8 mouse cellular contexts compared by ENCODE assay signal in genomic region chr19:38264505-38265500, GRCm38 (mm10). TPM values are rescaled to one million over a fixed set of nuclear protein-coding genes. Genes with fewer than 3 reads are reported as not detected.
DNase-seq lines count a peak whose midpoint lies in the region; ATAC-seq and TF ChIP-seq lines count a peak whose summit lies in the region.

Gene Lgi1 (plus strand): TSS chr19:38264536.

- H3K36me3 ChIP-seq in spleen, adult 2 months (ENCODE audit: control insufficient read depth, insufficient read depth, low read length), result no peaks in the 10 kb centered on the region
- no peaks in the 10 kb centered on the region for H3K36me3 ChIP-seq in hindbrain, postnatal 0 days (ENCODE audit: insufficient read depth, low read length)
- no peaks in the 10 kb centered on the region for H3K36me3 ChIP-seq in midbrain, embryonic 15.5 days (replicated peaks)

- H3K9me3 ChIP-seq in hindbrain, postnatal 0 days (ENCODE audit: low read length), result no peaks in the 10 kb centered on the region
- H3K9me3 ChIP-seq in midbrain, embryonic 15.5 days, result no peaks in the 10 kb centered on the region

- no peak for ATAC-seq in CD4-positive, CD25-positive, alpha-beta regulatory T cell, adult 4 months
- peak; percentile 75 for ATAC-seq in hindbrain, postnatal 0 days
- ATAC-seq in midbrain, embryonic 15.5 days (replicated peaks), result peak; percentile 88

- peak within 1 kb of the TSS; percentile 59 for H3K9ac ChIP-seq in hindbrain, postnatal 0 days (replicated peaks; ENCODE audit: low read length)
- peak within 1 kb of the TSS; percentile 37 for H3K9ac ChIP-seq in midbrain, embryonic 15.5 days

- 8% methylated on average over 21 of the region's 21 CpGs for WGBS in spleen, adult 2 months
- 15% methylated on average over 21 of the region's 21 CpGs for WGBS in hindbrain, postnatal 0 days
- 5% methylated on average over 21 of the region's 21 CpGs for WGBS in midbrain, embryonic 15.5 days

- peak within 1 kb of the TSS; percentile 59 for H3K4me2 ChIP-seq in hindbrain, postnatal 0 days (ENCODE audit: low read depth, low read length)
- peak within 1 kb of the TSS; percentile 56 for H3K4me2 ChIP-seq in midbrain, embryonic 15.5 days

- H3K27me3 ChIP-seq in spleen, adult 2 months (ENCODE audit: control insufficient read depth, insufficient read depth, low read length), result no peaks in the 10 kb centered on the region
- no peaks in the 10 kb centered on the region for H3K27me3 ChIP-seq in hindbrain, postnatal 0 days (ENCODE audit: insufficient read depth, low read length)
- no peaks in the 10 kb centered on the region for H3K27me3 ChIP-seq in midbrain, embryonic 15.5 days (replicated peaks)

- peak; percentile 3 for DNase-seq in CD4-positive, CD25-positive, alpha-beta regulatory T cell, adult 2 months (ENCODE audit: low read depth, low spot score)
- DNase-seq in spleen, adult 2 months (ENCODE audit: low read depth in 1 of 2, low spot score in 2 of 2), result no peak
- no peak for DNase-seq in spleen, postnatal 36 days (ENCODE audit: low spot score in 2 of 2)
- DNase-seq in hindbrain, postnatal 0 days (ENCODE audit: low spot score), result peak; percentile 71
- no peak for DNase-seq in thymus, postnatal 14 days
- DNase-seq in urinary bladder, adult 18-20 months (ENCODE audit: low spot score in 2 of 2), result no peak

- 0 out of 2 replicates have a peak within 1 kb of the TSS, but pooled peaks have one; percentile 1 for H3K4me3 ChIP-seq in spleen, adult 2 months (ENCODE audit: extremely low read depth, insufficient read depth, insufficient read length)
- peak within 1 kb of the TSS; percentile 38 for H3K4me3 ChIP-seq in hindbrain, postnatal 0 days (ENCODE audit: low read length)
- H3K4me3 ChIP-seq in midbrain, embryonic 15.5 days, result peak within 1 kb of the TSS; percentile 32

- no peak within 1 kb of the TSS for H3K27ac ChIP-seq in spleen, adult 2 months (ENCODE audit: insufficient read depth, low read length)
- H3K27ac ChIP-seq in hindbrain, postnatal 0 days, result peak within 1 kb of the TSS; percentile 89
- H3K27ac ChIP-seq in midbrain, embryonic 15.5 days, result peak within 1 kb of the TSS; percentile 81

- no peaks in the 10 kb centered on the region for H3K4me1 ChIP-seq in spleen, adult 2 months (ENCODE audit: control insufficient read depth, insufficient read depth, insufficient read length)
- H3K4me1 ChIP-seq in hindbrain, postnatal 0 days (ENCODE audit: insufficient read depth, low read length), result no peaks in the 10 kb centered on the region
- H3K4me1 ChIP-seq in midbrain, embryonic 15.5 days, result peaks cover 8% of the 10 kb centered on the region

- TF ChIP-seq CTCF in spleen, adult 2 months (IDR thresholded peaks at IDR 0.05; ENCODE audit: extremely low read depth, insufficient read depth, insufficient read length, insufficient replicate concordance), result no peak
- no peak for TF ChIP-seq CTCF in hindbrain, postnatal 0 days (IDR thresholded peaks at IDR 0.05; ENCODE audit: low read depth)

- no peak for TF ChIP-seq POLR2A in spleen, adult 2 months (IDR thresholded peaks at IDR 0.05; ENCODE audit: low read depth, low read length)

RNA-seq across cellular contexts. Expression of gene Lgi1, which starts in this region (rescaled TPM):
- under 1 TPM; 0.27 to 0.28 TPM for polyA plus RNA-seq in CD4-positive, CD25-positive, alpha-beta regulatory T cell, adult 4 months (2017; shearing (Covaris generic))
- polyA plus RNA-seq in spleen, adult 2 months (2012; rRNA removed), result 0.02 TPM in 2 replicates
- total RNA-seq in hindbrain, postnatal 0 days (2014; rRNA removed), result 15.5 and 16.5 TPM in 2 replicates
- polyA plus RNA-seq in hindbrain, postnatal 0 days (2015; fragmentation: Nextera tagmentation; extraction: Ambion mirVana), result 20.3 and 20.6 TPM in 2 replicates
- polyA plus RNA-seq in midbrain, embryonic 15.5 days (2015; fragmentation: Nextera tagmentation; extraction: Ambion mirVana), result 14.7 and 20.7 TPM in 2 replicates

Comparison
In these comparisons a context has a peak if more than half of its experiments do, and no peak if none do; other contexts are left out.
1. RNA of gene Lgi1 (polyA plus RNA-seq): 14.7 to 20.7 TPM in midbrain, embryonic 15.5 days and 20.3 to 20.6 TPM in hindbrain, postnatal 0 days; 0.27 to 0.28 TPM in CD4-positive, CD25-positive, alpha-beta regulatory T cell, adult 4 months and 0.02 TPM in spleen, adult 2 months; every median in the first group is over 10 times any median in the second.
2. DNase-seq: peak in CD4-positive, CD25-positive, alpha-beta regulatory T cell, adult 2 months (single experiment) and hindbrain, postnatal 0 days (single experiment); none in spleen, adult 2 months (0 of 2), spleen, postnatal 36 days (0 of 2), thymus, postnatal 14 days (single experiment) and urinary bladder, adult 18-20 months (0 of 2).
3. Peak in every context shown above with its lines, with median percentiles within 50 percentile points of each other: H3K4me3 ChIP-seq.